Mouse (Mus musculus): ENCODE results near the gene Dse.

The Dse gene

DNA sequence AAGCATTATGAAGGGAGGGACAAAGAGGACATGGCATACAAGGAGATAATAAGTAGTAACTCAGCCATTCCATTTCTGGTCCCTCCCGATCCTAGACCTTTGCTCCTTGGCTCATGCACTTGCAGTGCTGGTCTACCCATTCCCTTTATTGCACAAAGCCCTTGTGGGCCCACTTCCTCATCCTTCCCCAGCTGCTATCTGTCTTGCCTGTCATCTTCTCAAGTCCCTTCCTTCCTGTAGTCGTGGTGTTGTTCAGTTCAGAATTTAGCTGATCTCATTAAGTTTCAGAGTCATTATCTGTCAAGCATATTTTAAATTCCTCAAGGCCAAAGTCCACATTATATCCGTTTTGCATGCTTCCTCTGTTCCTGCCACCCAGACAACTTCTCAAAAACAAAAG, 9.5 kb downstream of the Dse start:
- no peak for DNase-seq

- DNase-seq, result no peak
These were observed 10.2 kb downstream of the Dse start for GRCm38 (mm10) chr10:34197269-34197668.

DNA sequence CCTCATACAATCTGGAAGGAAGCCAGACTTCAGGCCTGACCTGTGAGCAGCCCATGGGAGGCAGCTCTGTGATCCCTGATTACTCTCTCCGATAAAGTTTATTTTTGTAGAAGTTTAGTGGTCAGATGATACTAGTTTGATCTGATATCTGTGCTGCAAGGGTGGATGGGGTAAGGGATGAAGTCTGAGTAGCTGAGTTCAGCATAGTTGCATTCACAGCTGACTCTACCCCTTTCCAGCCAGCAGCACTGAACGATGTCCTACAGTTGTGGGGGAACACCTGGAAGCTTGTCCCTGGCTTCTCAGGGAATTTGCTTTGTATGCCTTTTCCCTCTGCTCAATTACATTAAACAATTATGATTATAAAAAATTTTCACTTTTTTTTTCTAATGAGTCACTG, 12.6 kb downstream of the Dse start:
- DNase-seq, result no peak

DNA sequence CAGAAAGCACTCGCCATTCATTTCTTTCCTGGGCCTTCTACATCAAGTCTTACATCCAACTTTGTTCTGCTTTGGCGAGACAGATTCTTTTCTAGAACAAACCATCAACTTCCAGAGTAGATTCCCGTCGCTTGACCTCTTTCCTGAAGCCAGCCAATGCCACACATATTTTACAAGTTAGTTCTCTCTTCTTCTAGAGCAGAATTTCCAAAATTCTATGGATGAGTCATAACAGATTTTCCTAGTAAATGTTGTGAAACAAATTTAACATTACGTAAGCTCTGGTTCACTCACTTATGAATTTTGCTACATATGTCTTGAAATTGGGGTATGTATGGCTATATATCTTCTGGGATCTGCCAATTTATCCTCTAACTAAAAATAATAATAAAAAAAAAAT, 13.0 kb downstream of the Dse start:
- DNase-seq, result no peak

GRCm38 (mm10) chr10:34186571-34187260, 20.8 kb downstream of the Dse start:
- no peak for DNase-seq

GRCm38 (mm10) chr10:34185556-34185955, 22.0 kb downstream of the Dse start:
- DNase-seq, result no peak

GRCm38 (mm10) chr10:34184956-34185355, 22.6 kb downstream of the Dse start:
- no peak for DNase-seq

DNA sequence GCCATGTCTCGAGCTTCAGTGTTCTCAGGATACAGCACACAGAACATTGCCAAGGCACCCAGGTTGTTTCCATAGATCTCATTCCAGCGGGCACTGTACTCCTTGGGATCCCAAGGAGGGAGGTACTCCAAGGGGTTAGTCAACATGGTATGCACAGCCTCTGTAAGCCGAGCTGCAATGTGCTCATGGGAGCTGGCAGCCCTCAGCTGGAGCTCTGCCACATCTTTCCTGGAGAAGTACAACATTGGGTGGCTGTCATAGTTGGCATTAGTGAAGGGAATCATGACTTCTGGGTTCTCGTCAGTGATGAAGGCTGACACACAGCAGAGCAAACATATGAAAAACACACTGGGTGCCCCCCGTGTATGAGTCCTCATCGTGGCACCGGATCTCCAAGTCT, 23.8 kb downstream of the Dse start:
- no peak for DNase-seq

DNA sequence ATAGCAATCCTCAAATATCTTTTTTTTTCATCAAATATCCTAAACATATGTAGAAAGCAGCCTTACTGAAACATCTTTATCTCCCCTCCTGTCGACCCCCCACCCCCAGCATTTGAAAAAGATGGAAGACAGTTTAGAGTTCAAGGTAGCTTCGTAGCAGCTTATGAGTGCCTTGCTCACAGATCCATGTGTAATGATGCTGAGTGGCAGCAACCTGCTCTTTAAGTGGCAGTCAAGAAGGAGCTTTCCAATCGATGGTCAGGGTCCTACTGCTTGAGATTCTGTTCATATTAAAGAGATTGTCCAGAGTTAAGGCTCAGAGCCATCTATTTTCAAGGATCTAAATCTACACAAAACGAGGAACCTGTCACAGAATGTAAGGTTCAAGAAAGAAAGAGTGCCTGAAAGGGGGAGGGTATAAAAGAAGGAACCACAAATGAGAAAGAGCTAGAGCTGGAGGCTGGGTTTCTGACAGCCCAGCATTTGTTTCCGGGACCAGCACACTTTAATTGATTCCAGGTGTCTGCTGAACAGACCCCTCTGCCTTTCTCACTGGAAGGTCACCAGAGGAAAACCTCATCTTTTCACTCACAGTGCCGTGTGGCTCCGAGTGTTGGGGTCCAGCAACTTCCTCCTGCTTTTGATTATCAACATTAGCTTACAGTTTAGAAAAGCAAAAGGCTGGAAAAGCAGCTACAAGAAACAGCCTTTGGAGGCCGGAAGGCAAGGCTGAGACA, 31.5 kb downstream of the Dse start:
- DNase-seq, result peak; percentile 7

DNA sequence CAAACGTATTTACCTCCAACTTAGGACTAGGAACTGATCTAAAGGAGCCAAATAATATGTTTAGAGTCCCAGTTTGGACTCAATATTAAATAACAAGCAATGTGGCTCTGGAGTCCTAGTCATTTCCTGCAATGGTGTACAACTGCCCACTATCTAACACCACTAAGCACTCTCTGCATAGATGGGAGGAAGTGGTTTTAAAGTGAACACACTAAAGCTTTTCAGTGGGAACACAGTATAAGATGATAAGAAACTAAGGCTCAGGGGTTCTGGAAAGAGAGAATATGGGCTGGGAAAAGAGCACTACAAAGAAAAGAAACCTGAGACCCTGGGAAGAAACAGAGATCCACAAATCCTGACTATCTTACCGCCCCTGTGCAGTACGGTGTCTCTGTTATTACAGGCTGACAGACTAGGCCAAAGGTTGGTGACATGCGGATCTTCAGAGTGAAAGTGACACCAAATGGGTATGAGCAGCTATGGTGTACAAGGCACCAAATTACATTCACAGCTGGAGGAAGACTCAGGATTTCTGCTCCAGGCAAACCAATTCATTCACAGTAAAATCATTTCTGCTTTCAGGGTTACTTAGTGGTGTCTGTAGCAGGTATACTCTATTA, 34.7 kb downstream of the Dse start:
- no peak for DNase-seq

DNA sequence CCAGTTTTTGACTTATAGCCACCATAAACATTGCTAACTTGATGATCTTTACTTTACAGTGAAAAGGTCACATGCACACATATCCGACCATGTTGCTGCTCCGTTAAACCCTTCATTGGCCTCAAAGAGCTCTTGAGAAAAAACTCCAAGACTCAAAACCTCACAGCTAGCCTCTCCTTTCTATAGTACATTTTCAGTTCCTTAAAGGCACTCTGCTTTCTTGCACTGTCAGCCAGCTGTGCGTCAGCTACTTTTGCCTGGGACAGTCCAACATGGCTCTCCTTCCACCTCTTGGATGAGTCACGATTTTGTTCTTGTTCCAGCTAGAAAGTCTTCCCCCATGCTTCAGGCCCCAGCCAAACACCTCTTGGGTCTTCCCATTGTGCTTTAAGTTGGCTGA, 35.9 kb downstream of the Dse start:
- DNase-seq, result no peak

- DNase-seq, result peak; percentile 53
These were observed 36.3 kb downstream of the Dse start for GRCm38 (mm10) chr10:34171191-34171590.

DNA sequence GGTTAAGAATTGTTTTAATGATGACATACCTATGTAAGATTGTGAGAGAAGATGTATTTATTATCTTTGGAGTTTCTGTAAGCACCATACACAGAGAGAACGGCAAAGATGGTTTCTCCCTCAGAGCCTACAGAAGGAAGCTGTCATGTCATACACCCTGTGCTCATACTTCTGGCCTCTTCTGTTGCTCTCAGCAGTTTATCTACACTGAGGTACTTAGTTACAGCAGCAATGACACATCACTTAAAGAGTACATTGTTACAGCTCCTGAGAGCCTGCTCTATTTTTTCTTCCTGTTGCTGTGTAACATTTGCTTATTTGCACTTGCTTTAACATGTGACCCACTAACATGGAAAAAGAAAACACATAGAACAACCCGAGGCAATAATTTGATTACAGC, 40.5 kb downstream of the Dse start:
- DNase-seq, result no peak

DNA sequence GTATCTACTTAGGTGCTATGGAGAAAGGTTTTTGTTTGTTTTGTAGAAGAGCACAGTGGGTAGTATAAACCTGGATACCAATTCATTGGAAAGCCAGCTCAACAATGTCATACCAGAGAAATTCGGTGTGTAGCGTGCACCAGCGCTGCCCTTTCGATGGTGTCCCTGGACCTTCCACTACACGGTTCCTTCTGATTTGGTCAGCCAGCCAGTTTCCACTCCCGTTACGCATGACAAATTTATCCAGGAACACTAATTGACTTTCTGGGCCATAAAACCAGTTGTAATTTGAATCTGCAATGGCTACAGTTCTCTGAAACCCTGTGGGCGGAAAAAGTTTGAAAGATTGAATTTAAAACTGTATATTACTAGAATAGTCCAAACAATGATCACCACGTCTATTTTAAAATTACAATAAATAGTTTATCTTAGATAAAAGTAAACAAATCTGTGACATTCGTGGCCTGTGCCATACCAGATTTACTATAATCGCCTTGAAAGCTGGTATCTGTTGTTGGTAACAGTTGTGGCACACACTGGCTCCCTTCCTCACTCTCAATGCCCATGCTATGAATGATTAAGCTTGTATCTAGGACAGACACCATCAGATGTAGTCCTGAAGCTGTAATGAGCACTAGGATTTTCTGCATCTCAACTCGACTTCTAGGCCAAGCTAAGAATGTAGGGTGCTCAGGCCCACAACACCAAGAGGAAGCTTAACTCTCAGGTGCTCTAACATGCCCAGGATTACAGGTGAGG, 51.5 kb downstream of the Dse start:
- DNase-seq, result no peak

GRCm38 (mm10) chr10:34151827-34152226, 55.7 kb downstream of the Dse start:
- peak; percentile 18 for DNase-seq

DNA sequence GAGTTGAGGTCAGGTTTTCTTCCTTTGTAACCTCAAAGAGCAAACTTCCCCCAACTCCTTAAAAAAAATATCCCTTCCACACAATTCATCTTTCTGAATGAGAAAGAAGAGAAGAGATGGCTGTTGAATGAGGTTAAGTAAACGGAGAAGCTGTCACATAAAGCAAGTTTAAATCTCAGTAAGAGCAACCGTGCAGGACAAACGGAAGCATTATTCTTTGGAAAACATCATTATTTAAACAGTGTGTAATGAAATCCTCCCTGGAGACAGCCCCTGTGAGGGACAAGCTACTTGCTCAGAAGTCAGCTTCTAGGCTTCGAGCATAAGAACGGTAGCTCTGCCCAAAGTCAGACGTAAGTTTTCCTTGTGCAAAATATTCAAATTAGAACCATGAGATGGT, 57.1 kb downstream of the Dse start:
- no peak for DNase-seq

DNA sequence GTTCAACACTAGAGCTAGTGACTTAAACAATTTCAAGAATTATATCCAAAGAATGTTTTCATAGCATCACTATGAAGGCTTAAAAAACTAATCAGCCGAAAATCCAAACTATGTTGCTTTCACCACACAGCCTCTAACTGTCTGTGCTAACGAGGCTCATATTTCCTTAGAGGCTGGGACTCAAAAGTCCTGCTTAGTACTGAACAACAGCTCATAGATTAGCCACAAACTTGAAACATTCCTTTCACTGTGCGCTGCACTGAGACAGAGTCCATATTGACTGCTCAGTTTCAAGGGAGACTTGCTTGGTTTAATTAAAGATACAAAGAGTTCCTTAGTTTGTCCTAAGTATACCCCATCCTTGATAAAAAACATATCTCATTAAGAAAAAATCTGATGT, 57.7 kb downstream of the Dse start:
- DNase-seq, result no peak

DNA sequence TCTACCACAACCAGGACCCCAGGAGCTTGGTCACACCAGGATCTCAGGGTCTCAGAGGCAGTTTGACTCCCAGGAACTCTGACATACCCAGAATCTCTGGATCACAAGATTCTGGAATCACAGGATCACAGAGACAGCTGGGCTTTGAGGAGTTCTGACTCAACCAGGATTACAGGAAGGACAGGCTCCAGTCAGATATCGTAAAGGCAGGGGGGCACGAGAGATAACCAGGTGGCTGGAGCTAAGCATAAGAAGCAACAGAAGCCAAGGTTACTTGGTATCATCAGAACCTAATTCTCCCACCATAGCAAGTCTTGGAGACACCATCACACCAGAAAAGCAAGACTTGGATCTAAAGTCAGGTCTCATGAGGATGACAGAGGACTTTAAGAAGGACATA, 65.8 kb downstream of the Dse start:
- no peak for DNase-seq

DNA sequence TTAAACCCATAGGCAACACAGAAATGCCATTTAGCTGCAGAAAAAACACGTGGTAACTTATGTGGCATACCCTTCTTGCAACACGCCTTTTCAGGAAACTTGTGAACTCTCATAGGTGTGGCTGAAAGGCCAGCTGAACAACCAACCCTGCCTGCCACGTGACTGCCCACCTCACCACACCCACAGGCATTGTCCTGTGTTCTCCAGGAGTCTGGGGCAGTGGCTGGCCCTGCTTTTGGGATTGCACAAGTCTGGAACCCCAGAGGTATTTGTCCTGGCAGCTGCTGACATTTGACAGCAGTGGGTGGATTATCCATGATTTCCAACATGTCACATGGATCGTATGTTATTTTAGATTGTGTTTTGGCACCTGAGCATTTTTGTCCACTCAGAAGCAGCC, 67.7 kb downstream of the Dse start:
- DNase-seq, result no peak

- DNase-seq, result no peak
These were observed 69.5 kb downstream of the Dse start for GRCm38 (mm10) chr10:34138027-34138426.

GRCm38 (mm10) chr10:34136432-34136831, 71.1 kb downstream of the Dse start:
- no peak for DNase-seq

DNA sequence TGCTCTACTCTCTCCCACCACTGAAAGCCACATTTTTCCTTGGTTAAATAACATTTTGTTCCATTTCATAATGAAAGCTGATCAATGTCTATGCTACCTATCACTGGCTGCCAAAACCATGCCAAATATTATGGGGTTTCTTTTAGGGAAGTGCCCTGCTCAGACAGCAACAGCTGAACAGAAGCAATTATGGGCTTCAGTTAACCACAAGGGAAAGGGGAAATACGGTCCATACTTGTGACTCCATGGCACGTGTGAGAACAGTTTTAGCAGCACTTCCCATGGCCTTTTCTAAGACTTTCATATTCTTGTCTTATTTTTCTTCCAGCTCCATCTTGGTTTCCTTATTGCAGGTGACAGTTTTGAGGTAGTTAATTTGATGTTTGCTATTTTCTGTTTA, 76.2 kb downstream of the Dse start:
- no peak for DNase-seq

DNA sequence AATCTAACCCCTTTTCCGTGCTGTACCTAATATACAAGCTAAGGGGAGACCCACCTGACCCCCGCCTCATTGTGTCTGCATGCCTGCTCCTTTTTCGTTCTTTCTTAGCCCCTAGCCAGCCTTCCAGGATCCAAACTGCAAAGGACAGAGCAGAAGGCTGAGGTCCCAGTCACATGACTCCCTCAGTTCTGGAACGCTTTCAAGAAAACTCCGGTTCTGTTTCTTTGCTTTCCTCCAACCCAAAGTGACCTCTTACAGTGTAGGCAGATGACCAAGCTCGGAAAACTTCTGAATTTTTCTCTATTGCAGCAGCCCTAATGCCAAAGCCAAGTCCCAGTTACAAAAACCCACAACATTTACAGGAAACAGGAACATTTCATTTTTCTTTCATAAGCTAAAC, 79.1 kb downstream of the Dse start:
- DNase-seq, result no peak

Data from thymus, postnatal 25 days (tissue).